Mouse (Mus musculus) heart, postnatal 0 days (tissue): ENCODE data around the gene Vwa7.
"Not testable (repeated sequence)": the region's sequence is repeated elsewhere in the genome, so short reads cannot be mapped to it uniquely, and the experiment has no call there.

ENCODE experiments used
- CTCF ChIP-seq: IDR thresholded peaks from 2 replicates; pipeline ENCODE4 v1.5.1; 2016; ENCODE audit warnings: antibody characterized with exemption, control low read depth, low read depth
- EP300 ChIP-seq: IDR thresholded peaks from 2 replicates; pipeline ENCODE4 v1.6.1; 2016; ENCODE audit warnings: antibody characterized with exemption, low read depth

DNA sequence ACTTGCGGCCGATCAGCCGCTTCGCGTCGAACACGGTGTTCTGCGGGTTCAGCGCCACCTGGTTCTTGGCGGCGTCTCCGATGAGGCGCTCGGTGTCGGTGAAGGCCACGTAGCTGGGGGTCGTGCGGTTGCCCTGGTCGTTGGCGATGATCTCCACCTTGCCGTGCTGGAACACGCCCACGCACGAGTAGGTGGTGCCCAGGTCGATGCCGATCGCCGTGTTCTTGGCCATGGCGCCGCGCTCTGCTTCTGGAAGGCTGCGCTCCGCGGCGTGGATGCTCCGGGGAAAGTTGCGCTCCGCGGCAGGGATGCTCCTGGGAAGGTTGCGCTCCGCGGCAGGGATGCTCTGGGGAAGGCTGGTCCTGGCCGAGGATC, 44.7 kb upstream of the Vwa7 start:
- not testable (repeated sequence) for TF ChIP-seq CTCF, EP300
